Mouse (Mus musculus) heart, adult 2 months (tissue): ENCODE data around the gene Dlgap3. TPM values are rescaled to one million over a fixed set of nuclear protein-coding genes. Genes with fewer than 3 reads are reported as not detected.

Source experiments
- DNase-seq, 2 experiments: peaks; one replicate each; pipeline ENCODE4 v3.0.0; 2021
- H3K27ac ChIP-seq: fragments of 200-600 bp; 2 replicates; pipeline ENCODE4 v1.8.1; 2022
- H3K27me3 ChIP-seq: fragments of 200-500 bp; 2 replicates; pipeline ENCODE4 v1.6.1; 2012; ENCODE audit warnings: mild to moderate bottlenecking, low read length, inconsistent platforms, mixed read lengths; ENCODE audit not compliant: control insufficient read depth, insufficient read depth
- H3K36me3 ChIP-seq: fragments of 200-500 bp; 2 replicates; pipeline ENCODE4 v1.6.1; 2012; ENCODE audit warnings: low read length, inconsistent platforms; ENCODE audit not compliant: control insufficient read depth, insufficient read depth
- H3K4me1 ChIP-seq: fragments of 200-500 bp; 2 replicates; pipeline ENCODE4 v1.6.1; 2011; ENCODE audit warnings: low read length; ENCODE audit not compliant: control insufficient read depth, insufficient read depth
- H3K4me3 ChIP-seq: fragments of 200-600 bp; 2 replicates; pipeline ENCODE4 v1.8.1; 2022
- H3K79me2 ChIP-seq: fragments of 200-500 bp; replicated peaks from 2 replicates; pipeline ENCODE4 v1.6.1; 2012; ENCODE audit warnings: mild to moderate bottlenecking, inconsistent platforms, low read length, moderate library complexity, mixed read lengths; ENCODE audit not compliant: control insufficient read depth, insufficient read depth
- H3K9ac ChIP-seq: fragments of 200-500 bp; 2 replicates; pipeline ENCODE4 v1.6.1; 2012; ENCODE audit warnings: low read depth, mild to moderate bottlenecking, control low read depth, inconsistent platforms, low read length, mixed read lengths
- CTCF ChIP-seq: fragments of 200-600 bp; IDR thresholded peaks from 2 replicates; pipeline ENCODE4 v1.8.1; 2022; ENCODE audit warnings: antibody characterized with exemption, mild to moderate bottlenecking, moderate library complexity
- EP300 ChIP-seq: fragments of 200-500 bp; IDR thresholded peaks from 2 replicates; pipeline ENCODE4 v1.6.1; 2011; ENCODE audit warnings: low read depth, low read length, control low read depth; ENCODE audit not compliant: insufficient read depth
- POLR2A ChIP-seq: fragments of 200-500 bp; IDR thresholded peaks from 2 replicates; pipeline ENCODE4 v1.6.1; 2011; ENCODE audit warnings: mild to moderate bottlenecking, low read depth, low read length, control low read depth; ENCODE audit not compliant: insufficient read depth
- WGBS: fragments of 180-500 bp; shearing (Covaris S2); methylation state at CpG from one replicate; pipeline ENCODE4 v1.1.7; 2018; 5-methylcytosine and 5-hydroxymethylcytosine counted together
- intact Hi-C: fragments of 180-260 bp; cut with DNase I; formaldehyde crosslinking; loops from one replicate; pipeline ENCODE4 v1.15.1; 2025
- polyA plus RNA-seq: library from polyadenylated mRNA; depleted of rRNA; stranded (reverse); fragments of >200 nt; gene quantifications from 2 replicates; pipeline ENCODE4 v1.2.3, GENCODE M21; 2012
- total RNA-seq, 2 experiments: library from RNA; stranded (reverse); gene quantifications; 2 replicates each; pipeline ENCODE4 v1.2.3; 2021

Gene Dlgap3
- total and polyA plus RNA-seq, 3 experiments: 0.20 to 0.21 (median 0.21) TPM

DNA sequence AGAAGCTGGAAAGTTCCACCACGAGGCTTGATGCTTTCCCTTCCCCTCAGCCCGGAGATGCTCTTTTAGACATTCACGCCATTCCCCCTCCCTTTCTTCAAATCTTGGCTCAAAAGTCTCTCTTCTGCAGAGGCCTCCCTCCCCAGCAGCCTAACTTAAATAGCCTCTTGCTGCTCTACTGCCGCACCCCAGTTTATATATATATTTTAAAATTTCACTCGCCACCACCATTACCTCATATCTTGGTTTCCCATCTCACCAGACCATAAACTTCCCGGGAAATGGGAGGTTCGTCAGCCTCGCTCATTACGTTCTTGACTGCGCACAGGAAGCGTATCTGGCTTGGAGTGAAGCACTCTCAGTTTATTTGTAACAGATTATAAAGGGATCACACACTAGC is 9.0 kb downstream of the Dlgap3 start:
- WGBS: 66% methylated on average over 11 of the region's 11 CpGs
- Histone ChIP-seq H3K9ac (no peak overlapping the region), H3K4me1 (no peaks in the 10 kb centered on the region), H3K79me2 (no peaks in the 10 kb centered on the region), H3K4me3 (no peak overlapping the region), H3K27me3 (no peaks in the 10 kb centered on the region), H3K36me3 (no peaks in the 10 kb centered on the region), H3K27ac (no peak overlapping the region)
- intact Hi-C loops: no loop called here
- TF ChIP-seq CTCF: no peak
- TF ChIP-seq POLR2A: no peak
- TF ChIP-seq EP300: no peak
- DNase-seq: no peak

DNA sequence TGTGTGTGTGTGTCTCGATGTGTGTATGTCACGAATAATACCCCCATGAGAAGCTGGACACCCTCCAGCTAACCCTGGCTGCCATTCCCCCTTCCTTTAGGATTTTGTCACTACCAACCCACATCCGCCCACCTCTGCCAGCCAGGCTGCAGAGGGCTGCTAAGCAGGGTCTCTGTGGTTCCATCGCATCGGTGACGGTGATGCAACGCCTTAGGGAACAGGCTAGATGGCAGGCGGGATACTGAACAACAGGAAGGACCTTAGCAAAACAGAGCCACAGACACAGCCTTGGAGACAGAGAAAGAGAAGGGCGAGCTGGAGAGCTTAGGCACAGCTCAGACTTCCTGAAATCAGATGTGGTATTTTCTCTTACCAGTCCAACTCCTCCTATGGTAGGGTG is 9.7 kb downstream of the Dlgap3 start:
- DNase-seq: no peak

DNA sequence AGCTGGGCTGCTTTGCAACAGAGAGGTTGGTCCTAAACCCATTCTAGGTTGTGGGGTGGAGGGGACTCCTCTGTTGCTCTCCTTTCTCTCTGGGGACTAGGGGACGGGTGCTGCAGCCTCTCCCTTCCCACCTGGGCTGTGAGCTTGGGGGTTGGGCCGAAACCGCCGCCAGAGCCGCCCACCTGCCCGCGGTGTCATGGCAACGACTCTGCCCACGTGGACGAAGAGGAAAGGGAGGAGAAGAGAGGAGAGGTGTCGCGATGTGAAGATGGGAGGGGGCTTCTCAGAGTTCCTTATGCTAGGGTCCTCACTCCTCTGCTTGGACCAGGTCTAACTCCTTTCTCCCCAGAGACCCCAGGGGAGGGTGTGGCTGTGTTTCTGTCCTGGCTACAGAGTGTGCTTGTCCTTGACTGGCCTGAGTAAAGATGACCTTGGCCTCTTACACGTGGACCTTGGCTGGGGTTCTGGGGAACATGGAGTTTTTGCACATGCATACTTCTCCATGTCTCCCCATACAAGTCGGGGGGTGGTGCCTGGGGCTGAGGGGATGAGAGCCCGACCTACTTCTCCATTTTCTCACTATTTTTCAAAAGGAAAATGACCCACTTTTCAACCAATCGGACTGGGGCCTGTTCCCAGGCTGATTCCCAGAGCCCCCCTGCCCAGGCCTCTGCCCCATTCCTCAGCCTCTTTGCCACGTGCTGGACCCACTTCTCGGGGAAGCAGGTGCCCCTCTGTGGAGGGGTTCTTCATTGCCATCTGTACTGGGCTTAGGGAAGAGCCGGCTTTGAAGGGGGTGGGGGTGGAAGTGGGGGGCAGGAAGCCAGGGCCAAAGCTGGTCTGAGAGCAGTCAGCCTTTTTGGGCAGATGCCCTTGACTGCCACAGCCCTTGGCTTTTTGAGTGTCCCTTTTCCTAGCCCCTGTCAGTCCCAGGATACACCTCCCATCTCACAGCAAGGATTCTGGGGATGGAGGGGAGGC is 10.8 kb downstream of the Dlgap3 start:
- H3K9ac ChIP-seq: no peak overlapping the region
- no peak for DNase-seq
- 15% methylated on average over 19 of the region's 19 CpGs for WGBS
- no peaks in the 10 kb centered on the region for H3K36me3 ChIP-seq
- intact Hi-C loops: no loop called here
- TF ChIP-seq POLR2A (no peak), EP300 (no peak), CTCF (no peak)
- no peak overlapping the region for H3K4me3 ChIP-seq
- H3K4me1 ChIP-seq: no peaks in the 10 kb centered on the region
- no peak overlapping the region for H3K27ac ChIP-seq
- no peaks in the 10 kb centered on the region for H3K27me3 ChIP-seq
- no peaks in the 10 kb centered on the region for H3K79me2 ChIP-seq

More for the DNA sequence above, 9.7 kb downstream of the Dlgap3 start:
- WGBS: 42% methylated on average over 9 of the region's 9 CpGs
- TF ChIP-seq CTCF: no peak
- TF ChIP-seq EP300: no peak
- TF ChIP-seq POLR2A: no peak
- Histone ChIP-seq H3K27me3 (no peaks in the 10 kb centered on the region), H3K9ac (no peak overlapping the region), H3K27ac (no peak overlapping the region), H3K79me2 (no peaks in the 10 kb centered on the region), H3K4me1 (no peaks in the 10 kb centered on the region), H3K36me3 (no peaks in the 10 kb centered on the region), H3K4me3 (no peak overlapping the region)
- intact Hi-C loops: no loop called here

DNA sequence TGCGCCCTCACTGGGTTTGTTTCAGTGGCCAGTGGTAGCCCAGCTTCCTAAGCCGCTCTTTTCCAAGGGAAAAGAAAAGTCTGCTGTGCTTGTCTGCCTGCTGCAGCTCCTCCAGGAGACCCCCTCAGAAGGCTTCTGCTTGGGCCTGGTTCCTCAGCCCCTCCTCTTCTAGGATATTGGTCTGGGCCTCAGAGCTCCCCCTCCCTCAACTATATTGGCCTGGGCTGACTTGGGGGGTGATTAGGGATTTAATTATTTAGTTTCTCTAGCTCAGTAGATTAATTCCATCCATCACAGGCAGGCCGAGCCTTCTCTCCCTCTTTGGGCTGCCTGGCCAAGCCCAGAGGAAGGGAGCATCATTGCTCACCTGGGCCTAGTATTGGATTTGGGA is 11.4 kb downstream of the Dlgap3 start:
- Histone ChIP-seq H3K4me1 (no peaks in the 10 kb centered on the region), H3K79me2 (no peaks in the 10 kb centered on the region), H3K9ac (no peak overlapping the region), H3K4me3 (no peak overlapping the region), H3K36me3 (no peaks in the 10 kb centered on the region), H3K27me3 (no peaks in the 10 kb centered on the region), H3K27ac (no peak overlapping the region)
- TF ChIP-seq EP300: no peak
- no peak for TF ChIP-seq POLR2A
- no peak for TF ChIP-seq CTCF
- intact Hi-C loops: no loop called here
- 69% methylated on average over 3 of the region's 3 CpGs for WGBS
- DNase-seq: no peak

GRCm38 (mm10) chr4:127181010-127181409 is 12.0 kb downstream of the Dlgap3 start:
- DNase-seq: no peak
- Histone ChIP-seq H3K27ac (no peak overlapping the region), H3K79me2 (no peaks in the 10 kb centered on the region), H3K27me3 (no peaks in the 10 kb centered on the region), H3K9ac (no peak overlapping the region), H3K4me1 (no peaks in the 10 kb centered on the region), H3K4me3 (no peak overlapping the region), H3K36me3 (no peaks in the 10 kb centered on the region)
- intact Hi-C loops: no loop called here
- TF ChIP-seq POLR2A (no peak), CTCF (no peak), EP300 (no peak)
- 79% methylated on average over 9 of the region's 9 CpGs for WGBS

- intact Hi-C loops: no loop called here
- H3K4me1 ChIP-seq: no peaks in the 10 kb centered on the region
- DNase-seq: no peak
- 71% methylated on average over 5 of the region's 5 CpGs for WGBS
- no peak for TF ChIP-seq EP300
- no peak overlapping the region for H3K9ac ChIP-seq
- no peaks in the 10 kb centered on the region for H3K27me3 ChIP-seq
- no peak overlapping the region for H3K27ac ChIP-seq
- H3K79me2 ChIP-seq: no peaks in the 10 kb centered on the region
- no peaks in the 10 kb centered on the region for H3K36me3 ChIP-seq
- no peak overlapping the region for H3K4me3 ChIP-seq
Measured at GRCm38 (mm10) chr4:127183867-127184266, 14.9 kb downstream of the Dlgap3 start.
